Mouse (Mus musculus) G1E (cell line): ENCODE data around the gene Epb41l2. TPM values are rescaled to one million over a fixed set of nuclear protein-coding genes. Genes with fewer than 3 reads are reported as not detected.

Experiments used
- ATAC-seq: 2 replicates; pipeline ENCODE4 v1.8.0; 2016; ENCODE audit warnings: mild to moderate bottlenecking; ENCODE audit not compliant: insufficient number of reproducible peaks, poor library complexity, low FRiP score, severe bottlenecking; ENCODE audit errors: extremely low read depth
- DNase-seq: peaks from one replicate; pipeline ENCODE4 v3.0.0; 2012; ENCODE audit warnings: low spot score
- H3K27me3 ChIP-seq: 2 replicates; pipeline ENCODE4 v1.6.1; 2012; ENCODE audit warnings: mild to moderate bottlenecking, low read length, inconsistent platforms; ENCODE audit not compliant: insufficient read depth
- H3K36me3 ChIP-seq: replicated peaks from 2 replicates; pipeline ENCODE3; 2012; ENCODE audit warnings: mild to moderate bottlenecking, inconsistent platforms
- H3K4me1 ChIP-seq: 2 replicates; pipeline ENCODE4 v1.6.1; 2012; ENCODE audit warnings: low read depth, low read length, inconsistent platforms, mixed read lengths; ENCODE audit not compliant: insufficient read depth
- H3K4me3 ChIP-seq: 2 replicates; pipeline ENCODE4 v1.5.1; 2012; ENCODE audit warnings: low read depth, mild to moderate bottlenecking, inconsistent platforms, low read length, moderate library complexity, mixed read lengths
- H3K9me3 ChIP-seq: replicated peaks from 2 replicates; pipeline ENCODE4 v1.6.1; 2012; ENCODE audit warnings: inconsistent platforms
- CTCF ChIP-seq: IDR thresholded peaks from 2 replicates; pipeline ENCODE4 v1.5.1; 2012; ENCODE audit warnings: low read depth, low read length, inconsistent platforms, mixed read lengths
- GATA1 ChIP-seq: IDR thresholded peaks from 2 replicates; pipeline ENCODE4 v1.6.1; 2012; ENCODE audit warnings: borderline replicate concordance, low read length, inconsistent platforms, mixed read lengths
- GATA2 ChIP-seq: IDR thresholded peaks from 2 replicates; pipeline ENCODE4 v1.6.1; 2012; ENCODE audit warnings: low read depth, low read length, inconsistent platforms, borderline replicate concordance
- POLR2AphosphoS5 ChIP-seq: IDR thresholded peaks from 2 replicates; pipeline ENCODE4 v1.6.1; 2012; ENCODE audit warnings: low read depth, low read length, inconsistent platforms; ENCODE audit not compliant: insufficient replicate concordance
- TAL1 ChIP-seq: conservative IDR thresholded peaks from 2 replicates; pipeline ENCODE4 v1.6.1; 2012; ENCODE audit warnings: low read depth, low read length, inconsistent platforms, mixed read lengths
- polyA plus RNA-seq: library from polyadenylated mRNA; stranded (reverse); fragments of >175 nt; gene quantifications from 2 replicates; pipeline ENCODE4 v1.2.3, GENCODE M21; 2012
- total RNA-seq, 2 experiments: library from RNA; stranded (forward) in 1 of 2; stranded (reverse) in 1 of 2; fragments of 200-1000 nt in 1 of 2; fragments of >200 nt in 1 of 2; fragmentation: Nextera tagmentation in 1 of 2; gene quantifications; 2 replicates each; pipeline ENCODE4 v1.2.3; 2014 to 2017

The Epb41l2 gene
- total and polyA plus RNA-seq, 3 experiments = 0.71 TPM; not detected in 2

DNA sequence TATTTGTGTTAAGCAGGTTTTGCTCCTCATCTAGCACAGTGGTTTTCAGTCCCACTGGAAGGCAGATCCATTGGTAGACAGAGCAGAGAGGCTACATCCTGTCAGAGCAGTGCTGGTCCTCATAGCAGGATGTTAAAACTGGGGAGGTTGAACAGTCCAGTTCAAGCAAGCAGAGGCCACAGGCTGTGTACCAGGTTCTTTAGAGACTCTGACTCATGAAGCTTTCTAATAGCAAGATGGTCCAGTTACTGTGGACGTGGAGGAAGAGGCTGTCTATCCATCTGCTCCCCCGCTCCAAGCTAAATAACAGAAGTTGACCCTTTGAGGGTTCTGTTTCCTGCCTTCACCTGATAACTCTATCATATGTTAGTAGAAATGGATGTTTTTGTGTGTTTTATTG, 41.8 kb downstream of the Epb41l2 start:
- Histone ChIP-seq H3K4me3 (no peak overlapping the region), H3K4me1 (no peaks in the 10 kb centered on the region), H3K9me3 (no peaks in the 10 kb centered on the region), H3K36me3 (no peaks in the 10 kb centered on the region), H3K27me3 (no peaks in the 10 kb centered on the region)
- no peak for ATAC-seq
- TF ChIP-seq CTCF (no peak), GATA2 (no peak), TAL1 (no peak), POLR2AphosphoS5 (no peak), GATA1 (no peak)
- no peak for DNase-seq

DNA sequence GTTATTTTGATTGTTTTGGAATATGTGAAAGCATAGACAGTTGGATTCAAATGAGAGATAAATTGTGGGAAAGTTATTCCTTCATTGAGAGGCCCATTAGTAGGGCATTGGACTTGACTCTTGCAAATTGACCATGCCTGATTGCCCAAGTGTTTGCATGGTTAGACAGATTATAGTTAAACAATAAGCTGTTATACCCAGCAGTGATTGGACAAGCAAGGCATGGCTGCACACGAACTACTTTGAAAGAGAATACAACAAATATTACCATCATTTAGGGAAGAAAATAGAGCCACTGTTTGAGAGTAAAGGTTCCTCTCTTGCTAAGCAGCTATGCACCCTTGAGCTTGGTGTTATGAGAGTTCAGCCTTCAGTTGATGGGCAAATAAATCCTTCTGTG, 43.3 kb downstream of the Epb41l2 start:
- no peaks in the 10 kb centered on the region for H3K4me1 ChIP-seq
- no peaks in the 10 kb centered on the region for H3K9me3 ChIP-seq
- H3K27me3 ChIP-seq = no peaks in the 10 kb centered on the region
- no peaks in the 10 kb centered on the region for H3K36me3 ChIP-seq
- no peak overlapping the region for H3K4me3 ChIP-seq
- TF ChIP-seq GATA1 (no peak), TAL1 (no peak), CTCF (no peak), POLR2AphosphoS5 (no peak), GATA2 (no peak)
- ATAC-seq (no peak), DNase-seq (no peak)

DNA sequence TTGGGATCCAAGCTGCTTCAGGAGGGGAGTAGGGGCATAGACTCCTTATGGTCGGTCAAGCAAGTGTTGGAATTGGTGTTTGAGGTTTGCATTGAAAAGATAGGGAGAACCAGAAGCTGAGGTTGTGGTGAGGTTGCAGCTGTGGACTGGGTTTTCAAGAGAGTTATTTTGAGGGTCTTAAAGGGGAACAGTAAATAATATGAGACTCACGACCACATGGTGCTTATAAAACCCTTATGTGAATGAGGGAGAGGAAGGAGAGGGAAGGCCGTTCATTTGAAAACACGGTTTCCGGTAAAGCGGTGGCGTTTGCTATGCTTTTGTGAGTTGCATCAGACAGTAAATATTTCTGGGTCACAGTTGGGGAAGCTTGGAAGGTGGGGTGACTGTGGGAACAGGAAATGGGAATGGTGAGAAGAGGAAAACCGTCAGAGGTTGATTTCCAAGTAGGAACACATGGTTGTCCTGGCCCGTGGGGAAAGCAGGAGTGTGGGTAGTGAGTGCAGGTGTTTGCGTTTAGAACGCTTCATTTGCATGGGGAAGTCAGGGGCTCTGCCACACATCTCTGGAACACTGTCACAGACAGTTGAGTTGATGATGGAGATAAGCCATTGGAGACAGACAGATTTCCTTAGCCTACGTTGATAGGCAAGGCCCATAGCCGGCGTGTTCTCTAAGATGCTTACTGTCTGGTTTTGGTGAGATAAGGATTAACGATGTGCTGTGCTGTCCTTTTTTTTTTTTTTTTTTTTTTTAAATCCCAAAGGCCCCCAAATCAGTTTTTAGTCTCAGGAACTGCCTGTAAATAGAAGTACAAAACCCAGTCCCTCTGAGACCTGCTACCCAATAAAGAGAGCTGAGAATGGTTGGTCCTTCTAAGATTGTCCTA, 44.5 kb downstream of the Epb41l2 start:
- ATAC-seq = no peak
- no peaks in the 10 kb centered on the region for H3K36me3 ChIP-seq
- no peak for DNase-seq
- no peaks in the 10 kb centered on the region for H3K9me3 ChIP-seq
- H3K4me3 ChIP-seq = no peak overlapping the region
- peaks cover 2% of the 10 kb centered on the region; the same call in 1 of the 2 replicates for H3K27me3 ChIP-seq
- no peaks in the 10 kb centered on the region for H3K4me1 ChIP-seq
- TF ChIP-seq POLR2AphosphoS5 (no peak), CTCF (no peak), GATA1 (no peak), TAL1 (no peak), GATA2 (no peak)

DNA sequence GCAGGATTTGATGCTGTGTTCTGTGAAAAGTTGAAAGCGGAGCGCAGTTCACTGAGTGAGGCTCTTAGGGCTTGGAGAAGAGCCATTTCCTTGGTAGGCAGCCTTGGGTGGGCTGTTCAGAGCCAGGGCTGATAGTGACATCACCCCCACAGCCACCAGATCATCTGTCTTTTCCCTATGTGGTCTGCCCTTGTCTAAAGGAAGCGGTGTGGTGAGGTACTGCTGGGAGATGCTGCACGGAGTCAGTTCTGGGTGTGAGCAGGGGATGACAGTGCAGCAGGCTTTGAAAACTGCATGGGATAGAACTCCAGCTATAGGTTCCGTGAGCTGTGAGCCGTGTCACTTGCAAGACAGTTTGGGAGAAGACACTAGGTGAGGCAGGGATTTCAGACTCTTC, 45.1 kb downstream of the Epb41l2 start:
- H3K4me1 ChIP-seq = no peaks in the 10 kb centered on the region
- peaks cover 2% of the 10 kb centered on the region; the same call in 1 of the 2 replicates for H3K27me3 ChIP-seq
- DNase-seq (no peak), ATAC-seq (no peak)
- H3K9me3 ChIP-seq = no peaks in the 10 kb centered on the region
- no peaks in the 10 kb centered on the region for H3K36me3 ChIP-seq
- no peak overlapping the region for H3K4me3 ChIP-seq
- TF ChIP-seq POLR2AphosphoS5 (no peak), TAL1 (no peak), GATA1 (no peak), GATA2 (no peak), CTCF (no peak)

DNA sequence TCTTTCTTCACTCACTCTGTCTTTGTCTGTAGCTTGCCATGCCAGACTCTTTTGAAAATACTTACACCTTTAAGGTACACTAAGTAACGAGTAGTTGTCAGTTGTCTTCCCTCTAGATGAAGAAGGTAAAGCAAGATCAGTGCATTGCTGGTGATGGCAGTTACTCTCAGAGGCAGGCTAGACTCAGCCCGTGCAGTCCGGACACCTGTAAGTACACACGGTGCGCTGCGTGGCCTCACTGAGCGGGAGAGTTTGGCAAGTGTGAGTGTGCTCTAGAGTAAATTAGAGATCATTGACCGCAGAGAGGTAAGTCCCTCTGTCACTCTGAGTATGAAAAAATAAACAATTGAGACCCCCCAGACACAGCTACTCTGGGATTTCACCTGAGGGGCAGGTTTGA, 46.0 kb downstream of the Epb41l2 start:
- H3K27me3 ChIP-seq = peaks cover 2% of the 10 kb centered on the region; the same call in 1 of the 2 replicates
- no peaks in the 10 kb centered on the region for H3K9me3 ChIP-seq
- no peaks in the 10 kb centered on the region for H3K4me1 ChIP-seq
- ATAC-seq (no peak), DNase-seq (no peak)
- no peak overlapping the region for H3K4me3 ChIP-seq
- no peak for TF ChIP-seq CTCF
- TF ChIP-seq GATA2 = no peak
- no peak for TF ChIP-seq GATA1
- no peak for TF ChIP-seq POLR2AphosphoS5
- no peak for TF ChIP-seq TAL1
- H3K36me3 ChIP-seq = no peaks in the 10 kb centered on the region

DNA sequence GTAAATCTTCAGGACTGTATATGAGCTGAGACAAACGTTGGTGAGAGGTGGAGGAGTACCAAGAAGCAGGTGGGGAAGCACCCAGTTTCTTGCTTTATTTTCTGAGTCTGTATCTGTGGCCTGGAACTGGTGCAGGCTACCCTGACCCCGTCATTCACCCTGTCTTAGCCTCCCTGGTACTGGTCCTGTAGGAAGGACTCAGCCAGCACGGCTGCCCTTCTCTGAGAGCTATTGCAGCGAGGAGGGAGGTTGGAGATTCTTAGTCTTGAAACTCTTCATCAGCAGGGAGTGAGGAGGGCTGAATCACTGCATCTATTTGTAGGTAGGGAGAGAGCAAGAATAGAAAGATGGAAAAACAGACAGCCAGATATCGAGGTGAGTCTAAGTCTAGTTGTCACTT, 47.1 kb downstream of the Epb41l2 start:
- TF ChIP-seq CTCF = no peak
- no peak for TF ChIP-seq GATA2
- no peak for TF ChIP-seq TAL1
- no peak for TF ChIP-seq GATA1
- H3K4me3 ChIP-seq = no peak overlapping the region
- peaks cover 2% of the 10 kb centered on the region; the same call in 1 of the 2 replicates for H3K27me3 ChIP-seq
- no peaks in the 10 kb centered on the region for H3K36me3 ChIP-seq
- H3K9me3 ChIP-seq = no peaks in the 10 kb centered on the region
- DNase-seq (no peak), ATAC-seq (no peak)
- no peaks in the 10 kb centered on the region for H3K4me1 ChIP-seq
